Mouse (Mus musculus): ENCODE data around the gene Dctn2.

Gene Dctn2

DNA sequence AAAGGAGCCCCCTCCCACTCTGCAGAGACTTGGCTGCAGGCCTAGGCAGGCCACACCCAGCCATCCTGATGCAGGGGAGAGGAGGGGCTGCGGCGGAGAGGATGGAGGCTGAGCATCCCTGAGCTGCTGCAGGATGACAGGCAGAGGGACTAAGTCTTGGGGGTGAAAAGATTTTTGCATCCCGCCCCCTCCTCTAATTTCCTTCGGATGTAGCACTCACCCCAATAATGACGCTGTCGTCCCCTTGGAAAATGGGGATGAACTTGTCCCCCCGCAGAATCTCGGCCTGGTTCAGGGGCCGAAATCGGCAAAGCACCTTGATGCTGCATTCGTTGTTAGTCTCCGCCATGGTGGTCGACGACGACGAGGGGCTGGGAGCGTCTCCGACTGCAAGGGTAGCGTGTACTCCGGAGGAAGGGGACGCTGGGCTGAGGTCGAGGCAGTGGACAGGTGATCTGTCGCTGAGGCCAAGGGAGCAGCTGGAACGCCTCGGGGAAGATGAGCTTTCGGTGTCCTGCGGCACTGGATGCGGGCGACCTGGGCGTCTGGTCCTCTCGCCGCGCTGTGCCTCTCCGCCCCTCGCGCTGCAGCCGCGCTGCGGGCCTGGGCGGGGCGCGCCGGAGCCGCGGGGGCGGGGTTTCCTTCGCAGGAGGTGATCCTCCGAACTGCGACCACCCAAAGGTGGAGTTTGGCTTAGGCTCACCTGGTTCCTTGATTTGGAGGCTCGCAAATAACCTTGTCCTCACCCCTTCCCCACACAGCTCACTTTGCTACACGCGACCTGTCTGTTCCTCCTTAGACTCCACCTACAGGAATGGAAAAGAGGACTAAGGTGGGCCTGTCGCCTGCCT is 3.4 kb upstream of the Dctn2 start, which contains the start of gene Kif5a:
Kif5a (minus strand) TSS at position 801 of the 851 bp plus-strand sequence.
- in situ Hi-C loops (cut with MboI, MseI): no loop called here

DNA sequence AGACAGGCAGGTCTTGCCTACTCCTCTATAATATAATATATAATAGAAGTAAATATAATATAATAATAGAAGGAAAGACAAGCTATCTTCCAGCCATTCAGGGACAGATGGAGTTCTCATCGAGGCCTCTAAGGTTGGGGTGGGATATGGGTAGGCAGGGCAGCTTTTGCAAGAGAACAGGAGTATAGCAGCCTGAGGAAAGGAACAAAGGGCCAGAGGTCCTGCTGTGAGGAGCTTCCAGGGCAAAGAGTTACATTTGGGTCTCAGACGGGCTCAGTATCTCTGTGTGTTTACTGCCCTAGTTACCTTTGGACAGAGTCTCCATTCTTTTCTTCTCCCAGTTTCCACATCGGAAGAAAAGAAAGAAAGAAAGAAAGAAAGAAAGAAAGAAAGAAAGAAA is 2.5 kb upstream of the Dctn2 start:
- in situ Hi-C loops (cut with MboI, MseI): no loop called here

DNA sequence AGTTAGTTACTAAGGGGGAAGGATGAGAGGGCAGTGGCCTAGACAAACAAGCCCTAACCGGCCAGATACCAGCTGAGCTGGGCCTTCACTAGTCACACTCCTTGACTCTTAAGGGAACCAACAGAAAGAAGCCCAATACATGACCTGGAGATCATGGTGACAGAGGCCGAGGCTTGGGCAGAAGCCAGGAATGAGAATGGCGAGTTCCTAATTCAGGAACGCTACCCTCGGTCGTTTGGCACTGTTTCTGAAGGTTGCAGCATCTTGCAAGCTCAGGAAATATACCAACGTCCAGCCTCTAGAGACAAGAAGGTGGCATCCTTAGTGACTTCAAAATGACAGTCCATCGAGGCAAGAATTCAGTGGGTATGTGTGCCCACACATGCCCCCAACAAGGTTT is 1.8 kb upstream of the Dctn2 start:
- in situ Hi-C loops (cut with MboI, MseI): no loop called here

DNA sequence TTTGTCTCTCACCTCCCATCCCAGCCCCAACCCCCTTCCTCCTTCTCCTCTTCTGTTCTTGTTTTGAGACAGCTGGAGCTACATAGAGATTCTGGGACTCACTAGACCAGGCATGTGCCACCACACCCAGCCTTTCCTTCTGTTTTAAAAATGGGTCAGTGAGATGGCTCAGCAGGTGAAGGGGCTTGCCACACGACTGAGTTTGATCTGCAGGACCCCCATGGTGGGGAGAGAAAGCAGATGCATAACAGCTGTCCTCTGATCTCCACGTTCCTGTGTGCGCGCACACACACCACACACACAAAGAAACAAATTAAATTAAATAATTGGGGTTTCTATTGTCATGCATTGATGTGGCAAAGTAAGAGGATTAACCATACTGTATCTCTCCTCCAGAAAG is 1.2 kb upstream of the Dctn2 start:
- in situ Hi-C loops (cut with MboI, MseI): no loop called here

DNA sequence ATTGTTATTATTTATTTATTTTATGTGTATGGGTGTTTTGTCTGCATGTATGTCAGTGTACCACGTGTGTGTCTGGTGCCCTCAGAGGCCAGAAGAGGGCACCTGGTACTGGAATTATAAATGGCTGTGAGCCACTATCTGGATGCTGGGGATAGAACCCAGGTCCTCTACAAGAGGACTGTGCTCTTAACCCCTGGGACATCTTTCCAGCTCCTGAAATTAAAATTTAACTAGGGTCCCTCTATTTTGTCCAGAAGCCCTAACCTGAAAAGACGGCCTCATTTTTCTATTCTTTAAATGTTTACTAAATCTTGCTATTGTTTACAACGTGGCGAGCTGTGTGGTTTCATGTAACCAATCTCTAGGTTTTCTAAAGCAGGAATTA is 449 bp upstream of the Dctn2 start:
- in situ Hi-C loops (cut with MboI, MseI): no loop called here

DNA sequence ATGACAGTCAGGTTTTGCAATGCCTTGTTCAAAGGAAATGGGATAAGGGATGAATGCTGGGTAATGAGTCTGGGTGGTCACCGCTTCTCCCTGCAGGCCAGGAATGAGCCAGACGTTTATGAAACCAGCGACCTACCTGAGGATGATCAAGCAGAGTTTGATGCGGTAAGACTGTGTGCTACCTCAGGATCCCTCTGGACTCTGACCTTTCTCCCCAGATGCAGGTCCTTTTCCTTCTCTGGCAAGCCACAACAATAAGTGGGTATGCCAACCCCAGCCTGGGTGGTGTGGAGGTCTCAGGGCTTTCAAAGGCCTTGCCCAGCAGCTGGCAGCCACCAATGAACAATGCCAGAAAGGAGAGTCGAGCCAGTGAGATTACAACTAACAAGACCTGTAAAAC is 1.1 kb downstream of the Dctn2 start:
- in situ Hi-C loops (cut with MboI, MseI): no loop called here

DNA sequence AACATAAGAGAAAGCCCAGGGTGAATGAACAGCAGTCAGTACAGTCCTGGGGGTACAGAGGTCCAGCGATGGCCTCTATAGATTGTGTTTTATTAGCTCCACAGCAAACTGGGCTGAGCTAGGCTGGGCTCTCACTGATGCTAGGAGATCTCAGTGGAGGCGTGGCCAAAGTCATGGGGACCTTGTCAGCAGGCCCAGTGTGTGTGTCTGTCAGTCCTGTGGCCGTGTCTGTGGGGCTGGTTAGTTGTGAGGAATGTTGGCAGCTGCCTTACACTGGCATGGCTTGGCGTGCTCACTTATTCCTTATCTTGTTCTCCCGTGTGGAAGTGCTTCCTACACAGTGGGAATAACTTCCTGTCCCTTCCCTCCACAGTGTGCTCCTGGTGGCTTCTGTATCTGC is 2.2 kb downstream of the Dctn2 start:
- in situ Hi-C loops (cut with MboI, MseI): no loop called here

DNA sequence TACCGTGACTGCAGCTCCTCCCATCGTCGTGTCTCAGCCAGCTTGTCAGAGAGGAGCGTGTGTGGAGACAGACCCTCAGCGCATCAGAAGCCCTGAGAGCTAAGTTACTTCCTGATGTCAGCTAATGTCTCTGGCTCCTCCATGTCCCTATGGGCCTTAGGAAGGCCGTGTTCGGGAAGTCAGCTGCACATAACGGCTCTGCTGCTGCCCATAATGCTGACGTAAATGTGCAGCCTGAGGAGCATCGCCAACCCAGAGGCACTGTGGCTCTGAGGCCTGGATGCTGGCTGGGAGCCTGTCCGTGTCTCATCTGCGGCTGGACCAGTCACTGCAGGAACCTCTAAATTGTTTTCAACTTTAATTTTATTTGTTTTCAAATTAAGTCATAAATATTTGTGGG is 2.9 kb downstream of the Dctn2 start:
- in situ Hi-C loops (cut with MboI, MseI): no loop called here

DNA sequence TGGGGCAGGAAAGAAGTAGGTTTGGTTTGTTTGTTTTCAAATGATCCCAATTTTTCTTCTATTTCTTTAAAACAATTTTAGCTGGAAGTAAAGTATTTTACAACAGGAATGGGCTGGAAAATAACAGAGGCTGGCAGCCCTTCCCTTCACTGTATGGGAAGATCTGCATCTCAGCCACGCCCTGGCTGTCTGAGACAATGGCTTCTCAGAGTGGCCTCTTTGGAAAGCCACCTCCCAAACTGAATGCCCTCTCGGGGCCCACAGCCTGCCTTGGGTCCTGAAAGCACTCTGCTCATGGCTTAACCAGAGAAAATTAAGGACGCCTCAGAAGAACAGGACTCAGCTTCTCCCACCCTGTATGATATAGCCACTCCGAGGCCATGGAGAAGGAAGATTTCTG is 3.7 kb downstream of the Dctn2 start:
- in situ Hi-C loops (cut with MboI, MseI): no loop called here

DNA sequence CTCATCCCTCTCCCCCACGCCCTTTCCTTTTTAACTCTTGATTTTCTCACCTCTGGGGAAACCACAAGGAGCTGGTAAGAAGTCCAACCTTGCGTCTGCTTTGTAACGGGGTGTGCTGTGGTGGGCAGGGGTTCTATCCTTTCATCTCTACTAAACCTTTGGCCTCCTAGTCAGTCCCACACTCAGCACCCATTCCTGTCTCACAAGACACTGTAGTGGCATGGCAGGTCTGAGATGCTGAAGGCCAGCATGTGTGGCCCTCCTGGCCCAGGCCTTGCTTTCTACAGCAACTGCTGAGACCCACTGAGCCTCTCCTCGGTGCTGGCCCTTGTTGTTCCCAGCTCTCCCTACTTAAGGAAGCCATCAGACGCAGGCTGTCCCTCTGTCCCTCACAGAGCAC is 6.2 kb downstream of the Dctn2 start:
- in situ Hi-C loops (cut with MboI, MseI): no loop called here

DNA sequence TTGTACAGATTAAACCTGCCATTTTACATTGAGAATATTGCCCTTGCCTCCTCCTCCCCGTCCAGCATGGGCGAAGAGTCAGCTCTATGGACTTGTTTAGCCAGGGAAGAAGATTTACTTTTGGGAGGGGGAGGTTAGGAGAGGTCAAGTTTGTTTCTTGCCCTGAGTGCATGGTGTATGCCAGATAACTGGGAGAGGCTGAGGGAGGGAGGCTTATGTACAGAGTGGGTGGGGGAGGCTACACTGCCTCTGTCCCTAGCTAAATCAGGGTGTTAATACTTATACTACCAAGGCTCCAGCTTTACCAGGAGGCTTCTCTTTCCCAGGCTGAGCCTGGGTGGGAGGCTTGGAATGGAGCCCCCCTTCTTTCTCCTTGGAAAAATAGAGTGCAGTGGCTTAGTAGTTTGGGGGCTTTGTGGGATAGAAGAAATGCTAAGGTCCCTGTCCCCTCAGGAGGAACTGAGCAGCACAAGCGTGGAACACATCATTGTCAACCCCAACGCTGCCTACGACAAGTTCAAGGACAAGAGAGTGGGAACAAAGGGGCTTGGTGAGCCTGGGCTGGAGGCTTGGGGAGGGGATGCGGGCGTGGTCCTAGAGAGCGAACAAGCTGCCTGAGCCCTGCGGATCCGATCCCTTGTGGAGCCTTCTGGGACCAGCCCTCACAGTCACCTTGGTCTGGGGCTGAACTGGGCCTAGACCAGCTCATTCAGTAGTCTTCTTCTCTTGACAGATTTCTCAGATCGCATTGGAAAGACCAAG is 8.3 kb downstream of the Dctn2 start:
- in situ Hi-C loops (cut with MboI, MseI): no loop called here

DNA sequence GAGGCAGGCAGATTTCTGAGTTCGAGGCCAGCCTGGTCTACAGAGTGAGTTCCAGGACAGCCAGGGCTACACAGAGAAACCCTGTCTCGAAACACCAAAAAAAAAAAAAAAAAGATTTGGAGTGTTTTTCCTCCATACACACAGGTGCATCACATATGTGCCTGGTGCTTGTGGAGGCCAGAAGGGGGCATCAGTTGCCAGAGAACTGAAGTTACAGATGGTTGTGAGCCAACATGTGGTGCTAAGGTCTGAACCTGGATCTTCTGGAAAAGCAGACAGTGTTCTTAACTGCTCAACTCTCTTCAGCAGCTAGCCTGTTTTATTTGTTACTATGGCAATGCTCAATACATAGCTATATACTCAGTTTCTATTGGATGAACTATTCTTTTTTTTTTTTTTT is 13.6 kb downstream of the Dctn2 start:
- in situ Hi-C loops (cut with MboI, MseI): no loop called here

DNA sequence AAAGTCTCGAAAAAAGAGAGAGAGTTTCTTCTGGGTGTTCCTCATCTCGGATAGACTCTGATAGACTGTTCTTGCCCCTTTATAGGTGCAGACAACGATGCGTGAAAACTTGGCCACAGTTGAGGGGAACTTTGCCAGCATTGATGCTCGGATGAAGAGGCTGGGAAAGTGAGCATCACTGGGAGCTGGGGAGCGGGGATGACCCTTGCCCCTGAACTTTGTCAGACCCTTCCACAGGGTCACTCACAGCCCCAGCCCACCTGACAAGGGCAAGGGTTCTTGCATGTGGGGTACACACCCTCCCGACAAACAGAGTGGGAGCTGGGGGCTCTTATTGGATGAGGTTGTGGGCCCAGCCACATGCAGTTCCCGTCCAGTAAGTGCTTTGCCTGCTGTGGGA is 15.1 kb downstream of the Dctn2 start:
- in situ Hi-C loops (cut with MboI, MseI): no loop called here

DNA sequence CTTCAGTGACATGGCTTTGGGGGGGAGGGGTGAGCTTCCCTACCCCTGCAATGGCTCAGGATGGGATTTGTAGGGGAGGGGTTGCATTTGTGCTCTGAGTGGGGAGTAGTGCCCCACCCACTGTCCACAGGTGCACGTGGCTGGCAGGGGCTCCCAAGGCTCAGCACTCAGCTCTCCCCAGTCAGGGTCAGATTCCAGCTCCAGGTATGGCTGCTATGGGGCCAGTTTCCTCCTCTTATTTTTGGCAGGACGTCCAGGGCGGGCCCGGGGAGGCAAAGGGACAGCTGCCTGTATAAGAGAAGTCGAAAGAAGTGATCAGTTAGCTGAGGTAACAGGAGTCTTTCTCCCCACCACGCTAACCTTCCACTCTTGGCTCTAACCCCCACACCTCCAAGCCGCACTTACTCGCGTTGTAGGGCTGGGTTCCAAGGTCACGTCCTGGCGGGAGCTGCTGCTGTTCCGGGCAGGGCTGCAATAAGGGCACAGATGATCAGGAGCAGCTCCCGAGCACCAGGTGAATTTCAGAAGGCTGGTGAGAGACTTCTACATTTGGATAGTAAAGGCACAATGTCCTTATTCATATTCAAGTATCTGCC is 16.6 kb downstream of the Dctn2 start:
- in situ Hi-C loops (cut with MboI, MseI): no loop called here

DNA sequence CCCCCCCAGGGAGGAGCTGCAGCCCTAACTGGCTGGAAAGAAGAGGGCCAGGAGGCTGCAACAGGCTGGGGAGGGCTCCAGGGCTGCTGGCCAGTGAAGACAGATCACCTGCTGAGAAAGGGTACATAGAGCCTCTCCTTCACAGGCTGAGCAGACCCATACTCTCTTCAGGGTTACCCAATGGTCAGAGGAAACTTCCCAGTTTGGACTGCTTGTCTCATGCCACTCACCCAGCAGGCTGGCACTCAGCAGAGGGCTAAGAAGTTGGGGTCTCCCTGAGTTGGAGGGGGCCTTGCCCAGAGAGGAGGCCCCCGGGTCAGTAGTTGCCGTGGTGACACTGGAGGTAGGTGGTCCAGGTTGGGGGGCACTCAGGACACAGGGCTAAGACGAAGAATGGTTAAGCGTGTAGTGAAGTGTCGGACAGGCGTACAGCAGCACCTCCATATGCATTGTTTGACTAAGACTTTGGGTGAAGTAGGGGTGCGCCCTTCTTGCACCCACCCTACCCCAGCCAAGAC is 18.0 kb downstream of the Dctn2 start:
- in situ Hi-C loops (cut with MboI, MseI): no loop called here

DNA sequence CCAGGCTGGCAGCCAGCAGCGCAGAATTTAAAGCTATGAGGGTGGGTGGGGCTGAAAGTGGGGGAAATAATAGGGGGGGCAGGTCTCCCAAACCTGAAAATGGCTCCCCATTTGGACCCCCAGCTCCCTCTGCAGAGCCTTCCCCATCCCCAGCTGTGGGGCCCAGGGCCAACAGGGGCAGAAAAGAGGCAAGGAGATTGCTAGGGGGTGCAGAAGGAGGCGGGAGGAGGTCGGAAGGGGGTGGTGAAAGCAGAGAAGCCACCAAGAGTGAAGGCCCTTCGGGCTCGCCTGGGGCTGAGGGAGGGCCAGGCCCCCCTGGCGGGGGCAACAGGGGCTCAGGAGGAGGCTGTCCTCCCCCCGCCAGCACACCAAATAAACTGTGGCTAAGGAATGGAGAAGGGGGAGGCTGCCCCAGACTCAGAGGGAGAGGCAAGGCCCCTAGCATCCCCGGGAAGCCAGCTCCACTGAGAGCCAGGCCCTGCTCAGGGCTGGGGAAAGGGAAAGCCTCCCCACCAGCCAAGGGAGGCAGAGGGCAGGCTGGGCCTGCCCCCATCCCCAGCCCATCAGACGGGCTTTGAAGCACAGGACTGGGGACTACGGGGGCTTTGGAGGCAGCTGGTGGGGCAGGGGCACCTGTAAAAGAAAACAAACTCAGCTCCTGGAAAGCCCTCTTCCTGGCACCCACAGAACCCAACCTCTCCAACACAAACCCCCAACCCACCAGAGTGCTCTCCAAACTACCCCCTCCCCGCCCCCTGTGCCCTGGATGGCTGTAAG is 18.7 kb downstream of the Dctn2 start:
- in situ Hi-C loops (cut with MboI, MseI): no loop called here

DNA sequence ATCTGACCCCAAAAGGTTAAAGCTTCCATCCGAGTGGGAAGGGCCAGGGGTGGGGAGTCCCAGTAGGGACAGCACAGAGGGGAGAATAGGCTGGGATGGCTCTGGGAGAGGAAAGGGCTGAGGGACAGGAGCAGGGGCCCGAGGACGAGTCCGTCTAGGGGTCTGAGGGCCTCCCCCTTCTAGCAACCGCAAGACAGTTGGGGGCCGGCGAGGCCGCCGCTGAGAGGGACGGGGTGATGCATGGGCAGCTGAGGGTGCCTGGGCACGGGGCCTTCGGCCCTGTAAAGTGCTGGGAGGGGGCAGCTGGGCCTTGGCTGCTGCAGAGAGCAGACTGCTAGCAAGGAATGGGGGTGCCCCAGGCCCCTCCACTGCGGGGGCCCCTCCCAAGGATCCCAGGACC is 19.5 kb downstream of the Dctn2 start:
- in situ Hi-C loops (cut with MboI, MseI): no loop called here

DNA sequence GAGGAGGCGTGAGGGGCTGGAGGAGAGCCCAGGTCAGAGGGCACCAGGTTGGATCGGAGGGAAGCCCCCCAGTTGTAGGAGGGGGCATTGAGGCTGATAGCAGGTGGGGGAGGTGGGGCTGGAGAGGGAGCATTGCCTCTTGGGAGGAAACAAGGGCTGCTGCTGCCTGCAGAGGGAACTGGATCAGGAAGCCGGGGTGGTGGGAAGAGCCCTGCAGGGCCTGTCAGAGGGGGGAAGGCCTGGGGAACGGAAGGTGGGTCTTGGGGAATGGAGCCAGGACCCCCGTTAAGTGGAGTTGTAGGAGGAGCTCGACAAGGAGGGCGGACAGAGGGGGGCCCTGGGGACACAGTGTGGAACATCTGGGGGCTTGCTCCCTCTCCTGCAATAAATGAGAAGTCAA is 20.0 kb downstream of the Dctn2 start:
- in situ Hi-C loops (cut with MboI, MseI): no loop called here

DNA sequence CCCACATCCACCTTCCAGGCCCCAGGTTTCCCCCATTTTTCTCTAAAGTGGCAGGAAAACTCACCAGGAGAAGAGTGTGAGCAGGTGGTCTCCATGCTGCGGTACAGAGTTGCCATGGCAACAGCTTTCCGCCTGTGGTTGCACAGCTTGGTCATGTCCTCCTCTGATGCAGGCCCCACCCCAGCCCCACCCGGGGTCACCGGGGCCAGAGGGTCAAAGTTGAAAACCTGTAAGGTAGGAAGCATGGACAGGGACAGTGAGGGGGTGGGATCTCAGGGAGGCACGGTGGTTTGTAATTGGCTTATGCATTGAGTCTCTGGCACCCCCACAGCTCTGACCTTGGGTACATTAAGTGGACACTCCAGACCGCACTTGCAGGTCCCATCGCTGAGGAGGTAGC is 20.6 kb downstream of the Dctn2 start:
- in situ Hi-C loops (cut with MboI, MseI): no loop called here

DNA sequence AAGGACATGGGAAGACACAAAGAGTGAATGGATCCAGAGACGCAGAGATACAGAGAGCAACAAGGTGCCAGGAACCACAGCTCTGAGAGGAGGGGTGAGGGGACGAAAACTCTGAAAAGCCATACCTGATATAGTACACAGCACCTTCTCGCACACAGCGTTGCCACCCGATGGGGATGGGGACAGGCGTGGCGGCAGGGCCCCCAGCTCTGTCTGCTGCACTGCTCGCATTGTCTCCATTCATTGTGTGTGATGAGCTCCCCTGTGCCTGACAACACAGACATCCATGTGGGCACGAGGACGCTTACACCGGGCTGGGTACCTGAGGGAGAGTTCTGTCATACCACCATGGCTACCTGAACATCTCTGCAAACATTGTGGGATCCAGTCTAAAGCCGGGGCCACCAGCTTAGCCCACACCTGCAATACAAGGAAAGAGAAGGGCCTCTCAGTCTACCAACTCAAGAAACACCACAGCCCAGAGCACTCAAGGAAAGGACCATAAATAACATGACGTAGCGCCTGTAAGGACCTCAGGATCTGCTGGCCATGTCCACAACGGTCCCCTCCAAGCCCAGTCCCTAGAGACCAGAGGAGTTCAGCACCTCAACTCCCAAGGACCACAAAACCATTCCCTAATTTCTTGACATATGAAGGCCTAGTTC is 21.2 kb downstream of the Dctn2 start:
- in situ Hi-C loops (cut with MboI, MseI): no loop called here

DNA sequence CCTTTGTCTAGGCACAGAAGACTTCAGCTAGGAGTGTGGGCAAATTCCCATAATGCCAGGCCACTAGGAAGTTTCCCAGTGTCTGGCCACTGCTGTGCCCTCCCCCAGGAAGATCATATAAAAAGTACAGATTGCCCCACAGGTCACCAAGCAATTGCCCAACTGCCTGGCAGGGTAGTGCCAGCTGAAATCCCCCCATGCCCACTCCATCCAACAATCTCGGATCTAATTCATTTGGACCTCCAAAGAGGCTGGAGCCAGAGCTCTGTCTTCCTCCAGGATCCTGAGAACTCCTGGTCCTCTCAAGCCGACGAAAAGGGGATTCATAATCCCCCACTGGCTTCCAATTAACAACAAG is 21.7 kb downstream of the Dctn2 start:
- in situ Hi-C loops (cut with MboI, MseI): no loop called here
